Mouse (Mus musculus) urinary bladder, postnatal 4 days (tissue): Measurements from ENCODE around the gene AC124502.3.
A peak's percentile ranks its signal among the peaks of the same experiment; 100 is the strongest.
"Not testable (repeated sequence)": the region's sequence is repeated elsewhere in the genome, so short reads cannot be mapped to it uniquely, and the experiment has no call there.

ENCODE experiments used
- DNase-seq, 2 experiments: peaks; one replicate each; pipeline ENCODE4 v3.0.0; 2021 to 2022; ENCODE audit warnings: low spot score in 2 of 2

The AC124502.3 gene

DNA sequence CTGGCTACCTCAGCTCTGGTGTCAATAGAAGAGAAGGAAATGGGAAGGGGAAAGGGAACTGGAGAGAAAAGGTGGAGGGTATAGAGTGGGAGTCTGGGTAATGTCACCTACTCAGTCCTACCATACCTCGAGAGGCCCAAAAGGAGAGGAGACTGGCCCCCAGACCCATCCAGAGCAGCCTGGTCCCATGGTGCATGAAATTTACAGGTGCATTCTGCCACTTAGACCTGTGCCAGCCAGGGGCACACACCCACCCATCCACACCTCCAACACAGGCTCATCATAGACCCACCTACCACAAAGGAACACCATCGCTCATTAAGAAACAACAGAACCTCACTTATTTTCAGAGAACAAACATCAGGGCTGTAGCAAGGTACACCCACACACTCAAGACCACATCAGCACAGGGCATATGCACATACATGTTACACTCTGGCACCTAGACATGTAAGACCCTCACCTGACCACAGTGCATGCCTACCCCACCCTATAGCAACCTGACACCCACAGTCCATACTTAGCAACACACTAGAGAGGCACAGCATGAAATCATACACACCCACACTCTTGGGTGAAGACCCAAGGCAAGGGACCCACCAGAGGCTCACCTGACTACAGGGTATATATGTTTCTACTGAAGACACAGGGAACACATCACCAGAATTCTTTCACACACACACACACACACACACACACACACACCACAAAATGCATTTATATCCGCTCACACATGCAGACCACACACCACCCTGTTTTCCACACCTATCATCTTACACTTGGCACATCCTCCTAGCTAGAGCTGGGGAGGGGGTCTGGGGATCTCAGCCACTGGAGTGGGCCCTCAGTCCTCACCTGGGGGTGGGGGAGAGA lies 45.5 kb downstream of the AC124502.3 start:
- no peak for DNase-seq

- DNase-seq: no peak
Observed at GRCm38 (mm10) chr19:5084834-5085144, 46.1 kb downstream of the AC124502.3 start.

GRCm38 (mm10) chr19:5085145-5085863 lies 46.6 kb downstream of the AC124502.3 start, which contains the start of gene Tmem151a:
Gene Tmem151a, minus strand, starts transcription at chr19:5085531.
- no peak for DNase-seq

- not testable (repeated sequence) for DNase-seq
Observed at GRCm38 (mm10) chr19:5086533-5086932, 47.8 kb downstream of the AC124502.3 start.

- peak; percentile 90 to 96 for DNase-seq
Observed at GRCm38 (mm10) chr19:5087884-5088728, 49.4 kb downstream of the AC124502.3 start, which contains the start of gene Yif1a. Gene Yif1a, plus strand, starts transcription at chr19:5088538.

GRCm38 (mm10) chr19:5089324-5089723 lies 50.6 kb downstream of the AC124502.3 start:
- no peak for DNase-seq

GRCm38 (mm10) chr19:5092083-5092482 lies 53.4 kb downstream of the AC124502.3 start:
- no peak for DNase-seq

DNA sequence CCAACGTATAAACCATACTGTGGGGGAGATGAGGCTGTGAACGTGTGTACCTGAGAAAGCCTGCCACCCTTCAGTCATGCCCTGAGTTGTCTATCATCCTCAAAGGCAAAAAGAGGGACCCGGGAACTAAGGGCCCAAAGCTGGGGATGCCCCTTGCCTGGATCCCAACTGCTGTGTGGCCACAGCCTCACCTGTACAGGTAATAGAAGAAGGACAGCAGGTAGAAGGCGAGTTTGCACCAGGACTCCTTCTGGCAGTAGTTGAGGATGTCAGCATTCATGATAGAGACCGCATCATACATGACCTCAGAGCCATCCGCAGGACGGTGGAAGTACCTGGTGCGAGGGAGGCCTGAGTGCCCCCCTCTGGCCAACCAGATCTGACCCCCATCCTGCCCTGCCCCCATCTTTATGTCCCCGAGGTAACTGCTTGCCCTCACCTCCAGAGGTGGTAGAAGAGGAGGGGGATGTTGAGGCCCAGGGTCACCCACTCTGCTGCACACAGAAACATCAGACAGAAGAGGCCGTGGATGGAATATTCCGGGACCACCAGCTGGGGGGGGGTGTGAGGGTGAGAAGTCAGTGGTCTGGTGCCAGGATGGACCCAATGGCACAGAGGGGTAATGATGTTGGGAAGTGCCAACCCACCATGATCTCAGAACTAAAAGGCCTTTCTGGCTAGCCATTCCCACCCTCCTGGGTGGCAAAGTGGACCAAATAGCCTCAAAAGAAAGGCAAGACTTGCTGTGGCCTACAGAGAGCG lies 55.0 kb downstream of the AC124502.3 start:
- no peak for DNase-seq

DNA sequence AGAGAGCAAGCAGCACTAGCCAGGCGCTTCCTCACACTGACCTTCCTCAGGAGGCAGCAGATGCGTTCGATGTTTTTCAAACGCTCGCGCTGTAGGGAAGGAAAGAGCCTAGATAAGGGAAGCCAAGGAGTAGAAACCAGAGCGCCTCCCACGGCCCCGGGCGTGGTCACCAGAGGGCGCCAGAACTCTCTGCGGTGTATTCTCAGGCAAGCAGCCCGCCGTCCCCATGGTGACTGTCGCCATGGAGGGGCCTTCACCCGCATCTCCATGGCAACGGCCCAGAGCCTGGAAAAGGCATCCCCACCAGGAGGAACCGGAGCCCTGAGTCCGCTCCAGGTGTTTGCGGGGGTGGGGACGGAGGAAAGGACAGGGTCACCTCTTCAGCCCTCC lies 55.5 kb downstream of the AC124502.3 start:
- peak; percentile 85 to 94 for DNase-seq

- no peak for DNase-seq
Observed at GRCm38 (mm10) chr19:5094746-5095417, 56.2 kb downstream of the AC124502.3 start.

- no peak for DNase-seq
Observed at GRCm38 (mm10) chr19:5095887-5096474, 57.3 kb downstream of the AC124502.3 start.

DNA sequence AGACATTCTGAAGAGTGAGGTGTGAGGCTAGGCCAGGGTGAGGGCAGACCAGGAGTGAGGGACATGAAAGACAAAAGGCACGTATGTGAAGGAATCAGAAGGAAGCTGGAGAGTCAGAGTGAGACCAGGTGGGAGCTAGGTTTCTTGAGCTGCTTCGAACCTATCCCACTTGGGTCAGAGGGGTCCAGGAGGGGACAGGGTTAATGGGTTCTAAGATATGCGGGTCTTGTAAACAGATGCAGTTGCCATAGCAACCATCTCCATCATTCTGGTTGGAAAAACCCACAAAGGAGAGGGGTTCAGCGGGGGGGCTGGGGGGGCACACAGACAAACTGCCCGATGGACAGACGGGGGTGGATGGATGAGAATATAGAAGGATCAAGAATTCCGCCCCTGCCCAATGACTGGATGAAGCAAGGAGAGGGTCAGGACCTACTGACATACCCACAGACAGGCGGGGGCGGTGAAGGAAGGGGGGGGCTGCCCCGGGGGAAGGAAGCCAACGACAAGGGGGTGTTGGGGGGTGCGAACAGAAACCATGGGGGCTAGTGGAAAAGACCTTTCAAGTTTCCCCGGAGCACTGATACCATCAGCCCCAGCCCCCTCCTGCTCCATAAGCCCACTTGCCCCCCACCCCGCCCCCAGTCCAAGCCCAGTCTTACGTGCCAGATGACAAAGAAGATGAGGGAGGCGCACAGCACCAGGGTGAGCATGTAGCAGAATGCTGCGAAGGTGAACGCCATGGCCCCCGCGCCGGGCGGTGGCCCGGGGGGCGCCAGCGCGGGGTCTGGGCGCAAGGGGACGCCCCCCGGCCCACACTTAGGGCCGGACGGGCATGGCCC lies 59.1 kb downstream of the AC124502.3 start:
- DNase-seq: no peak

- DNase-seq: no peak
Observed at GRCm38 (mm10) chr19:5098363-5099143, 59.9 kb downstream of the AC124502.3 start, which contains the start of gene Cnih2. Gene Cnih2, minus strand, starts transcription at chr19:5098521.
